In genomic region chr11:69617805-69618204, GRCm38 (mm10) we compare ENCODE assay signal across 25 mouse cellular contexts. TPM values are rescaled to one million over a fixed set of nuclear protein-coding genes. Genes with fewer than 3 reads are reported as not detected.
DNase-seq lines count a peak whose midpoint lies in the region; ATAC-seq and TF ChIP-seq lines count a peak whose summit lies in the region.
"Had no signal": no experiment of that assay in that cellular context is flagged by ENCODE, and none has a peak within 500 bp of the region (broad histone marks: within the 10 kb centered on the region; RNA-seq: fewer than 3 reads in every experiment).

Gene Shbg, minus strand, starts transcription at chr11:69617905.

- TF ChIP-seq CTCF in testis, adult 2 months (IDR thresholded peaks at IDR 0.05; ENCODE audit: control insufficient read depth, insufficient read depth, insufficient replicate concordance, low read depth, low read length): no peak

- H3K36me3 ChIP-seq in midbrain, embryonic 11.5 days (ENCODE audit: control insufficient read depth, insufficient read depth, low read length): no peaks in the 10 kb centered on the region
- H3K36me3 ChIP-seq in midbrain, embryonic 16.5 days (ENCODE audit: control insufficient read depth, insufficient read depth, low read length): no peaks in the 10 kb centered on the region
- no peaks in the 10 kb centered on the region for H3K36me3 ChIP-seq in testis, adult 2 months (ENCODE audit: control insufficient read depth, insufficient read depth, low read length)
- H3K36me3 ChIP-seq in forebrain, embryonic 12.5 days (replicated peaks): no peaks in the 10 kb centered on the region
- H3K36me3 ChIP-seq: embryonic facial prominence, embryonic 15.5 days; forebrain, embryonic 10.5 days; hindbrain, embryonic 15.5 days had no signal

- H3K4me3 ChIP-seq in midbrain, embryonic 11.5 days (ENCODE audit: low read depth, low read length): no peak within 1 kb of the TSS
- H3K4me3 ChIP-seq in midbrain, embryonic 16.5 days (ENCODE audit: low read depth, low read length): no peak within 1 kb of the TSS
- H3K4me3 ChIP-seq in testis, adult 2 months (ENCODE audit: control insufficient read depth, low read depth, low read length): no peak within 1 kb of the TSS
- no peak within 1 kb of the TSS for H3K4me3 ChIP-seq in forebrain, embryonic 12.5 days (replicated peaks)
- H3K4me3 ChIP-seq: embryonic facial prominence, embryonic 15.5 days; forebrain, embryonic 10.5 days; hindbrain, embryonic 15.5 days had no signal

- no peak within 1 kb of the TSS for H3K9ac ChIP-seq in midbrain, embryonic 11.5 days (ENCODE audit: low read length)
- H3K9ac ChIP-seq in midbrain, embryonic 16.5 days (ENCODE audit: low read depth, low read length): no peak within 1 kb of the TSS
- no peak within 1 kb of the TSS for H3K9ac ChIP-seq in forebrain, embryonic 12.5 days
- H3K9ac ChIP-seq: embryonic facial prominence, embryonic 15.5 days; hindbrain, embryonic 15.5 days had no signal

- no peak for TF ChIP-seq POLR2A in testis, adult 2 months (IDR thresholded peaks at IDR 0.05; ENCODE audit: control insufficient read depth, low read depth, low read length)

- no peak for ATAC-seq in midbrain, embryonic 11.5 days (ENCODE audit: low FRiP score)
- no peak for ATAC-seq in midbrain, embryonic 16.5 days
- no peak for ATAC-seq in forebrain, embryonic 12.5 days (ENCODE audit: low FRiP score)
- ATAC-seq: intestine, postnatal 0 days; lung, postnatal 0 days had no signal

- H3K27ac ChIP-seq in midbrain, embryonic 11.5 days (ENCODE audit: low read depth, low read length): no peak within 1 kb of the TSS
- H3K27ac ChIP-seq in midbrain, embryonic 16.5 days (ENCODE audit: low read length): no peak within 1 kb of the TSS
- peak within 1 kb of the TSS; percentile 44 for H3K27ac ChIP-seq in testis, adult 2 months (ENCODE audit: control insufficient read depth, insufficient read depth, low read depth, low read length)
- no peak within 1 kb of the TSS for H3K27ac ChIP-seq in forebrain, embryonic 12.5 days
- H3K27ac ChIP-seq: embryonic facial prominence, embryonic 15.5 days; forebrain, embryonic 10.5 days; hindbrain, embryonic 15.5 days had no signal

- no peaks in the 10 kb centered on the region for H3K27me3 ChIP-seq in midbrain, embryonic 11.5 days (ENCODE audit: control insufficient read depth, insufficient read depth, low read length)
- H3K27me3 ChIP-seq in midbrain, embryonic 16.5 days (ENCODE audit: control insufficient read depth, insufficient read depth, low read depth, low read length): no peaks in the 10 kb centered on the region
- H3K27me3 ChIP-seq in testis, adult 2 months (ENCODE audit: control insufficient read depth, insufficient read depth, low read length): no peaks in the 10 kb centered on the region
- peaks cover 4% of the 10 kb centered on the region; the same call in 1 of the 2 replicates for H3K27me3 ChIP-seq in forebrain, embryonic 12.5 days
- H3K27me3 ChIP-seq: embryonic facial prominence, embryonic 15.5 days; hindbrain, embryonic 15.5 days had no signal

- peaks cover 16% of the 10 kb centered on the region for H3K4me1 ChIP-seq in midbrain, embryonic 11.5 days (ENCODE audit: control insufficient read depth, insufficient read depth, low read length)
- H3K4me1 ChIP-seq in midbrain, embryonic 16.5 days (ENCODE audit: control insufficient read depth, insufficient read depth, low read length): peaks cover 11% of the 10 kb centered on the region
- H3K4me1 ChIP-seq in testis, adult 2 months (ENCODE audit: control insufficient read depth, insufficient read depth, low read length): peaks cover 24% of the 10 kb centered on the region
- peaks cover 18% of the 10 kb centered on the region for H3K4me1 ChIP-seq in forebrain, embryonic 12.5 days

- H3K4me2 ChIP-seq in midbrain, embryonic 11.5 days: no peak within 1 kb of the TSS
- H3K4me2 ChIP-seq in midbrain, embryonic 16.5 days (ENCODE audit: low read length): no peak within 1 kb of the TSS
- H3K4me2 ChIP-seq in forebrain, embryonic 12.5 days: no peak within 1 kb of the TSS
- H3K4me2 ChIP-seq: embryonic facial prominence, embryonic 15.5 days; hindbrain, embryonic 15.5 days had no signal

- DNase-seq in heart, adult 11 months: peak; percentile 86
- no peak for DNase-seq in heart, adult 18-20 months
- DNase-seq in midbrain, embryonic 11.5 days (ENCODE audit: low spot score, missing footprints): peak; percentile 26
- peak; percentile 40 for DNase-seq in liver
- DNase-seq in retina, postnatal 1 day: no peak
- DNase-seq: adrenal gland, postnatal 25 days; cerebellum, adult 18-20 months; kidney, postnatal 10 days; left cerebral cortex, postnatal 4 days; right cerebral cortex, adult 18-20 months had no signal

- WGBS in midbrain, embryonic 11.5 days: 73% methylated on average over 5 of the region's 5 CpGs
- 76% methylated on average over 5 of the region's 5 CpGs for WGBS in midbrain, embryonic 16.5 days
- WGBS in forebrain, embryonic 12.5 days: 82% methylated on average over 5 of the region's 5 CpGs

- H3K9me3 ChIP-seq in midbrain, embryonic 11.5 days (ENCODE audit: control insufficient read depth, low read length): no peaks in the 10 kb centered on the region
- no peaks in the 10 kb centered on the region for H3K9me3 ChIP-seq in midbrain, embryonic 16.5 days (replicated peaks; ENCODE audit: control insufficient read depth, low read length, poor library complexity, severe bottlenecking)
- no peaks in the 10 kb centered on the region for H3K9me3 ChIP-seq in forebrain, embryonic 12.5 days
- H3K9me3 ChIP-seq: embryonic facial prominence, embryonic 15.5 days; forebrain, embryonic 10.5 days; hindbrain, embryonic 15.5 days had no signal

RNA-seq across cellular contexts. Expression of gene Shbg, which starts in this region (rescaled TPM):
- not detected for total RNA-seq in heart, adult 18-20 months (2021)
- polyA plus RNA-seq in midbrain, embryonic 11.5 days (2014; fragmentation: Nextera tagmentation; extraction: Ambion mirVana): not detected in 2 replicates
- not detected in 2 replicates for polyA plus RNA-seq in midbrain, embryonic 16.5 days (2015; fragmentation: Nextera tagmentation; extraction: Ambion mirVana)
- polyA plus RNA-seq in testis, adult 2 months (2012; rRNA removed): 11.9 and 16.4 TPM in 2 replicates
- polyA plus RNA-seq in forebrain, embryonic 12.5 days (2016; fragmentation: Nextera tagmentation; extraction: Ambion mirVana): not detected in 2 replicates
- total RNA-seq: adrenal gland, postnatal 25 days; common myeloid progenitor, adult 5-6 weeks; gastrocnemius, postnatal 4 days; left cerebral cortex, adult 18-20 months; left cerebral cortex, postnatal 4 days; megakaryocyte progenitor cell, adult 5-6 weeks had no signal
- polyA plus RNA-seq: embryonic facial prominence, embryonic 15.5 days; forebrain, embryonic 10.5 days; heart, postnatal 0 days; hindbrain, embryonic 15.5 days; intestine, postnatal 0 days; lung, postnatal 0 days; neural tube, embryonic 14.5 days; small intestine, adult 2 months had no signal

Comparison
In these comparisons a context has a peak if more than half of its experiments do, and no peak if none do; other contexts are left out.
1. RNA of gene Shbg (polyA plus RNA-seq): 11.9 to 16.4 TPM in testis, adult 2 months; not detected in midbrain, embryonic 11.5 days, not detected in midbrain, embryonic 16.5 days and not detected in forebrain, embryonic 12.5 days; every median in the first group is over 10 times any median in the second.
2. DNase-seq: peak in heart, adult 11 months (single experiment) and liver (single experiment); none in heart, adult 18-20 months (0 of 2) and retina, postnatal 1 day (single experiment).
3. Peak in DNase-seq in midbrain, embryonic 11.5 days; RNA of the gene not detected or under 1 TPM.